Mouse (Mus musculus) ES-E14 (cell line): ENCODE measurements around the gene Clic1.

Experiments
- HCFC1 ChIP-seq: IDR thresholded peaks from 2 replicates; pipeline ENCODE4 v1.6.1; 2012; ENCODE audit warnings: low read length, inconsistent platforms, borderline replicate concordance; ENCODE audit not compliant: insufficient read depth
- MAFK ChIP-seq: IDR thresholded peaks from 2 replicates; pipeline ENCODE4 v1.6.1; 2014; ENCODE audit warnings: mild to moderate bottlenecking, low read depth, low read length, inconsistent platforms; ENCODE audit not compliant: insufficient read depth
- ZC3H11A ChIP-seq: IDR thresholded peaks from 2 replicates; pipeline ENCODE4 v1.6.1; 2012; ENCODE audit warnings: low read depth, mild to moderate bottlenecking, inconsistent platforms, low read length, borderline replicate concordance

DNA sequence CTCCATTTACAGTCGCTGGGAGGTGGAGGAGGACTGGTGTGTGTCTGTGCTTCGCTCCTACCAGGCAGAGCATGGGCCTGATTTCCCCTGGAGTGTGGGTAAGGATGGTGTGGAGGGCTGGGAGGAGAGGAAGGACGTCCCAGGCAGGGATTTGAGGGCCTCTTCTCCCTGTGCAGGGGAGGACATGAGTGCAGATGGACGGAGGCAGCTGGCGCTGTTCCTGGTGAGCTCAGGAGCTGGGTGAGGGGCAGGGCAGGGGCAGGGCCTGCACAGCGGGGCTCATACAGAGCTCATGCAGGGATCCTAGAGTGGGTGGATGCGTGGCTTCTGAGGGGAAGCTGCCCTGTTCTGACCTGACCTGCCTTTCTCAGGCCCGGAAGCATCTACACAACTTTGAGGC, 52.5 kb downstream of the Clic1 start:
- TF ChIP-seq MAFK (no peak), HCFC1 (no peak), ZC3H11A (no peak)
